Mouse (Mus musculus) lung, adult 2 months (tissue): Measurements from ENCODE around the gene Mthfr.

Experiments
- CTCF ChIP-seq: fragments of 200-500 bp; IDR thresholded peaks from 2 replicates; pipeline ENCODE4 v1.5.1; 2011; ENCODE audit warnings: mild to moderate bottlenecking, low read length, control low read depth; ENCODE audit not compliant: insufficient read depth
- POLR2A ChIP-seq: fragments of 200-500 bp; IDR thresholded peaks from 2 replicates; pipeline ENCODE4 v1.6.1; 2011; ENCODE audit warnings: low read depth, mild to moderate bottlenecking, control low read depth, low read length, borderline replicate concordance; ENCODE audit errors: extremely low read depth

DNA sequence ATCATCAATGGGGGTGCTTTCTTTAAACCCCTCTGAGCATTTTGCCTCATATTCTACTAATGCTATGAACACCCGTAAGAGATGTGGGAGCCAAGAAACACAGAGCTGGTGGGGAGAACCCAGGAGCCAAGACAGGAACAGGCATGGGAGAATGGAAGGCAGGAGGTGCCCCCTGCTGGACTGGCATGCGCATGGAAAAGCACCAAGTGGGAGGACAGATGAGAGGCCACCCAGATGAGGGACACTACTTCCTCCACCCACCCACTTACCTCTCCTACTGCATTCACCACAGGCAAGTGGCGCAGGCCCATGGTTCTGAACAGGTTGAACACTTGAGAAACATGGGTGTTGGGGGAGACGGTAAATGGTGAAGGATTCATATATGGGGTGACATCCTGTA, 30.5 kb upstream of the Mthfr start:
- TF ChIP-seq CTCF (peak; percentile 57; the same call in 1 of the 2 replicates), POLR2A (no peak)
